Mouse (Mus musculus): ENCODE measurements around the gene Sbk2.

The Sbk2 gene

GRCm38 (mm10) chr7:4953815-4954445, 10.3 kb downstream of the Sbk2 start:
- no peak for DNase-seq (ENCODE audit: low read depth, low spot score)

GRCm38 (mm10) chr7:4950561-4951342, 13.5 kb downstream of the Sbk2 start:
- DNase-seq (ENCODE audit: low read depth, low spot score), result no peak

GRCm38 (mm10) chr7:4948386-4948785, 15.8 kb downstream of the Sbk2 start:
- no peak for DNase-seq (ENCODE audit: low read depth, low spot score)

GRCm38 (mm10) chr7:4947855-4948254, 16.4 kb downstream of the Sbk2 start:
- no peak for DNase-seq (ENCODE audit: low read depth, low spot score)

DNA sequence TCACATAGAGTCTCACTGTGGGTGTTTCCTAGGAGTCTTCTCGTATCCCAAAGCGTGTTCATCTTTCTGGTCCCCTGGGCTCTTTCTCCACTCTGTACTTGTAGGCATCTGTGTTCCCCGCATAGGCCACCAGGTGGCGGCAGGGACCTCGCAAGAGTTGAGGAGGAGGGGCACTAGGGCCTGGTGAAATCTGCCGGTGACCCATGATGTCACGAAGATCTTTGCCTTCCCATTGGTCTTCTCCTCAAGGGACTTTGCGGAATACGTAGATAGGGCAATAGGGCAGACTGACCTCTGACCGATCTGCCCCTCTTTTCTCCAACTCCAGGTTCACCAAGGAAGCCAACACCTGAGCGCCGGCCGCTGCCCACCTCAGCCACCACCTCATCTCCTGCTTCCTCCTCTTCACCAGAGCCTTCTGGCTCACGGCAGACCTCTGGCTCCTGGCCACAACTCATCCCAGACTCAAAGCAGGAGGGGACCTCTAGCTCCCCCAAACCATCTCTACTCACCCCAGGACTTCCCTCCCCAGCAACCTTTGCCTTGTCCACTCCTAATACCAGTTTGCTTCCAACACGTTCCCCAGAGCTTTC, 20.9 kb downstream of the Sbk2 start:
- peak; percentile 84 for DNase-seq (ENCODE audit: low read depth, low spot score)

DNA sequence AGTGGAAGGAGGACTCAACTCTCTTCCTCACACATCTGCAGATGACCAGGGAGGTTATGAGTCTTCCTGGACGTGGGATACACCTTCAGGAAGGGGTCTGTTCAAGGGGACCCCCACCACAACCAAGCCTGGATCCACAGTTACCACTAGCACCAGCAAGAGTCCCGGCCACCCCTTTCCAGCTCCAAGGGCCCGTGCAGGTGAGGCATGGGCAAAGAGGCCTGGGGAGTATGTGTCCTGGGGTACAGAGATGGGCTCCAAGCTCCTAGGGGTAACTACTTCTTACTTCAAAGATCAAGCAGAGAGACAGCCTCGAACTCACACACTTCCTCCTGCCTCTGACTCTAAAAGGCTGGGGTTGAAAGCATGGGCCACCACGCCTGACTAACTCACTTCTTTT, 21.5 kb downstream of the Sbk2 start:
- no peak for DNase-seq (ENCODE audit: low read depth, low spot score)

DNA sequence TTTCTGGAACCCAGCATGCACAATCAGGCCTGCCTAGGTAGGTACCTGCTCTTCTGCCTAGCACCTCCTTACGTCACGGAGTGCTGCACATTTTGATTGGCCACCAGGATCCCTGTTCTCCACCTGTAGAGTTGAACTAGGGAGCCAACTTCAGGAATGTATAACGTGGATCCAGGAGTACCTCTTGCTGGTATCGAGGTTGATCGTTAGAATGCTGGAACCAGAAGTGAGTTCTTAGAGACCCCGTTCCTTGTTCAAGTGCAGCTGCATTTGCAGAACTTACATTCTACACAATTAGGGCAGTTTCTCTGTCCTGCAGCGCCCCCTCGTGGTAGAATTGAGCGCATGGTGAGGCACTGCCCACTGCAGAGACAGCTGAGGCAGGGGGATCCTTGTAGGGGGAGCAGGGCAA, 24.1 kb downstream of the Sbk2 start:
- peak; percentile 77 for DNase-seq (ENCODE audit: low read depth, low spot score)

- no peak for DNase-seq (ENCODE audit: low read depth, low spot score)
Measured at GRCm38 (mm10) chr7:4938456-4938855, 25.8 kb downstream of the Sbk2 start.

DNA sequence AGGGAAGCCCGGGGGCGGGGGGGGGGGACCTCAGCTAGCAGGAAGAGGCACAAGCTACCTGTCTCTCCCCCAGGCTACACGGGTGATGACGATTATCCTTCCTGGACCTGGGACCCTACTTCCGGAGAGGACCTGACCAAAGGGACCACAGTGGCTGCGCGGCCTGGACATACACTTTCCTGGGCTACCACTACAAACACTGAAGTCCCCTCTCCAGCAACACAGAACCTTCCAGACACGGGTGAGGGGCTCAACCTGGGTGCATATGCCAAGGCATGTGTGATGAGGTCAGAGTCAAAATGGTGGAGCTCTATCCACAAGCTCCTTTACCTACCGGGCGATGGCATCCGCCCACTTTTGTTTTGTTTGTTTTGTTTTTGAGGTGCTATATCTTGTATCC, 26.8 kb downstream of the Sbk2 start:
- no peak for DNase-seq (ENCODE audit: low read depth, low spot score)

DNA sequence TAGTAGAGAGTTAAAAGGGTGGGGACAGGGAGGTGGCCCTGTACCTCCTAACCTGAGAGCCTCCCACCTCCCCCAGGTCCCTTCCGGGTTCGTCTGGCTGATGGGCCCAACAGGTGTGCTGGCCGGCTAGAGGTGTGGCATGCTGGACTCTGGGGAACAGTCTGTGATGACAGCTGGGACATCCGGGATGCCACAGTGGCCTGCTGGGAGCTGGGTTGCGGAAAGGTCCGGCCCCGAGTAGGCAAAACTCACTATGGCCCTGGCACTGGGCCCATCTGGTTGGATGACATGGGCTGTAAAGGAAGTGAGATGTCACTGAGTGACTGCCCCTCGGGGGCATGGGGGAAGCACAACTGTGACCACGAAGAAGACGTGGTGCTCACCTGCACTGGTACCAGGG, 27.4 kb downstream of the Sbk2 start:
- DNase-seq (ENCODE audit: low read depth, low spot score), result no peak

- DNase-seq (ENCODE audit: low read depth, low spot score), result no peak
Measured at GRCm38 (mm10) chr7:4934160-4934914, 29.9 kb downstream of the Sbk2 start.

DNA sequence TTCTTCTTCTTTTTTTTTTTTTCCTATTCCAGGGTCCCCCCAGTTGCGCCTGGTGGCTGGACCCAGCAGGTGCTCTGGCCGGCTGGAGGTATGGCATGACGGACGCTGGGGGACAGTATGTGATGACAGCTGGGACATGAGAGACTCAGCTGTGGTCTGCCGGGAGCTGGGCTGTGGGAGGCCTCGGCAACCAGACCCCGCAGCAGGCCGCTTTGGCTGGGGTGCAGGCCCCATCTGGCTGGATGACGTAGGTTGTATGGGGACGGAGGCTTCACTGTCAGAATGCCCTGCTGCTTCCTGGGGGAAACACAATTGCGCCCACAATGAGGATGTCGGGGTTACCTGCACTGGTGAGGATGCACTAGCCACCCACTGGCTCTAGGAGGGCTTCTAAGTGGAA, 31.1 kb downstream of the Sbk2 start:
- DNase-seq (ENCODE audit: low read depth, low spot score), result no peak

- no peak for DNase-seq (ENCODE audit: low read depth, low spot score)
Measured at GRCm38 (mm10) chr7:4928323-4928722, 35.9 kb downstream of the Sbk2 start.

- DNase-seq (ENCODE audit: low read depth, low spot score), result no peak
Measured at GRCm38 (mm10) chr7:4927711-4928110, 36.5 kb downstream of the Sbk2 start.

- no peak for DNase-seq (ENCODE audit: low read depth, low spot score)
Measured at GRCm38 (mm10) chr7:4926849-4927248, 37.4 kb downstream of the Sbk2 start.

DNA sequence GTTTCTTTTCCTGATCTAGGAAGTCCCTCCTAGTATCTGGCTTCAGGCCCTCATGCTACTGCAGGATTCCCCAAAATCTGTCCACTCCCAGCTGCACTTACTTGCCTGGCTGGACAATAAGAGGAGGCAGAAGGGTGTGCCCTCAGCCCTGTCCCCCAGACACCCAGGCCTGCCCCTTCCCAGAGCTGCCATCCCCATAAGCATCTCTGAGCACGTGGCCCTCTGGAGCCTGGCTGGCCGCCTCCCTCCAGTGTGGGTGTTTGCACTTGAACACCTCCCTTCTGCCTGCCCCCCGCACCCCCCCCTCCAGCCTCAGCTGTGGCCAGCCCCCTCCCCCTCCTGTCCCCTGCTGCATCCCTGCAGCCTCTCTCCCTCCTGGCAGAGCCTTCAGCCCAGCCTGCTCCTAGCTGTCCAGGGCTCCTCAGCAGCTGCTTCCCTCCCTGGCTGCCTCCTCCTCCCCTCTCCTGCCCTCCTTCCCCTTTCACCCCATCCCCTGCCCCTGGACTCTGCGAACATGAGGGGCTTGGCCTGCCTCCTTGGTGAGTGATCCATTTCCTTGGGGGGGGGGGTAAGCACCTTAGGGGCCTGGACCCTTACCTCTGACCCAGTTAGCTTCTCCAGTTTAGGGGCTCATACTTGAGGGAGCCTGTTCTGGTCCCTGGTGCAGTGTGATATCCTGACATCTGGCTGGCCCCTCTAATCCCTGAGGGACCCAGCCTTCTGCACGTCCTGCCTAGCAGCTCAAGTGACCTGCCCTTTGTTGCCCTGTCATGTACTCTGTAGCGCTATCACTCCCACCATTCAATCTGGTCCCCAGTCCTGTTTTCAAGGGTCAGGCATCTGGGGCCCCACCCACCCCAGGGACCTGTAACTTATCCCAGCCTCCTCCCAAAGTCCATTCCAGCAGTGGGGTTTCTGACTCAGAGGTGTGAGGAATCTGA, 38.5 kb downstream of the Sbk2 start, which contains the start of gene Ssc5d:
Gene Ssc5d, plus strand, starts transcription at position 345 of the 941 bp plus-strand sequence.
- DNase-seq (ENCODE audit: low read depth, low spot score), result no peak

- no peak for DNase-seq (ENCODE audit: low read depth, low spot score)
Measured at GRCm38 (mm10) chr7:4924891-4925301, 39.3 kb downstream of the Sbk2 start.

DNA sequence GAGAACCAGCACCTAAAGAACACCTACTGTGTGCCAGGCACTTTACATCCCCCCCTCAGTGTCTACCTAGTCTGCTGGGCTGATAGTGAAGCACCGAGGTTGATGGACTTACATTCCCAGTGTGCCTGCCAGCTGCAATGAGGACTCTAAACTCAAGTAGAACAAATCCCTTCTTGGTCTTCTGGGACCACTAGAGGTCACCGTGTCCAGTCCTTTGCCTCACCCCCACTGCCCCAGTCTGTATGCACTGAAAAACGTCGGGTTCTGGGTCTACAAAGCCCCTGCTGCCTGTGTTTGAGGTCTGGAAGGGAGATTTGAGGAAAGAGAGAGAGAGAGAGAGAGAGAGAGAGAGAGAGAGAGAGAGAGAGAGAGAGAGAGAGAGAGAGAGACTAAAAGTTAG, 39.7 kb downstream of the Sbk2 start:
- no peak for DNase-seq (ENCODE audit: low read depth, low spot score)

DNA sequence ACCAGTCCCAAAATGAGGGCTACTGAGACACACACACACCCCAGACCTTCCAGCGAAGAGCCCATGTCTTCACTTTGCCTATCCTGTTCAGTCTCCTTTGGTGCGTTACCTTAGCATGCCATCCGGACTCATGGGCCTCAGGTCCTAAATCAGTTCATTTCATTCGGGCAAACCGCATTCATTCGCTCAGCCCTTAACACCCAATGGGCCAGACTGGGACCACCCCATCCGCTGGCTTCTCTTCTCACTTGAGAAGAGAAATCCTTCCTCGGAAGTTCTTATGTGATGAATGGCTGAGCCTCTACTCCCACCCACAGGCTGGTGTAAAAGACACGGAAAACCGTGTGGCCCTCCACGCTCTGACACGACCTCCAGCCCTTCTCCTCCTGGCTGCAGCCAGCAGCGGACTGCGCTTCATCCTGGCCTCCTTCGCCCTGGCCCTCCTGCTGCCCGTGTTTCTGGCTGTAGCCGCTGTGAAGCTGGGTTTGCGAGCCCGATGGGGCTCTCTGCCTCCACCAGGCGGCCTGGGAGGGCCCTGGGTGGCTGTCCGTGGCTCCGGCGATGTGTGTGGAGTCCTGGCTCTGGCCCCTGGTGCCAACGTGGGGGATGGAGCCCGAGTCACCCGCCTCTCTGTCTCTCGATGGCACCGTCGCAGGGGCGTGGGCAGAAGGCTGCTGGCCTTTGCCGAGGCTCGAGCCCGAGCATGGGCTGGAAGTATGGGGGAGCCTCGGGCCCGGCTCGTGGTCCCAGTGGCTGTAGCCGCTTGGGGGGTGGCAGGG, 40.4 kb downstream of the Sbk2 start:
- DNase-seq (ENCODE audit: low read depth, low spot score), result no peak

DNA sequence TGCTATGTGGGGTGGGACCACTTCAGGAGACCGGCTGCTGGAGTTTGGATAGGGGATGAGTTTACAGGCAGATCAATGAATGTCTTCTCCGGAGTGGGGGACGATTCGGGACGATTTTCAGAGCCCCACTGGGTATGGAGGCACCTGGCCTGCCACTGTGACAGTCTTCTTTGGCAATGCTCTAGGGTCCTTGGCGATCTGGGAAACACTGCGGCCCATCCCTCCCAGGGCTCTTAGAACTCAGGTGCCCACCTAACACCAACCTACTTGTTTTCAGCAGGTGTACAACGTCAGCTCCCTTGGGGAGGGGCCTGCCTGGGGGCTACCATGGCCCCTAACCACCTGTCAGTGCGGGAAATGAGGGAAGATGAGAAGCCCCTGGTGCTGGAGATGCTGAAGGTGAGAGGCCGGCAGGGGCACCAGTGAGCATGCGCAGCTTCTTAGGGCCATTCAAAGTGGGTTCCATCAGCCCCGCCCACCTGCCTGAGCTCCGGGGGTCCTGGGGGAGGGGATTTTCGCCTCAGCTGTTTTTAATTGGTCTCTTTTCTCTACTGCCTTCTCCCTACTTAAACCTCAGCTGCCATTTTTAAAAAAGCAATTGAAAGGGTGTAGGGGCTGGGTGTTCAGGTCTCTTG, 41.2 kb downstream of the Sbk2 start:
- no peak for DNase-seq (ENCODE audit: low read depth, low spot score)
